Mouse (Mus musculus) brain, embryonic 14.5 days (tissue): ENCODE measurements at regions not wholly inside any gene's neighbourhood (a gene's known extent, or its start where the extent isn't known, plus 50 kb on each side); places are given as distances from the start of the nearest gene placed in this dataset.

Source experiments
- CTCF ChIP-seq: fragments of 200-500 bp; IDR thresholded peaks from 2 replicates; pipeline ENCODE4 v1.5.1; 2012; ENCODE audit warnings: inconsistent platforms, mild to moderate bottlenecking, moderate library complexity, borderline replicate concordance; ENCODE audit not compliant: insufficient read depth, insufficient read length; ENCODE audit errors: extremely low read depth
- POLR2A ChIP-seq: fragments of 200-500 bp; IDR thresholded peaks from 2 replicates; pipeline ENCODE4 v1.6.1; 2012; ENCODE audit warnings: mild to moderate bottlenecking, inconsistent platforms, borderline replicate concordance; ENCODE audit not compliant: poor library complexity, insufficient read depth, insufficient read length, severe bottlenecking; ENCODE audit errors: extremely low read depth

DNA sequence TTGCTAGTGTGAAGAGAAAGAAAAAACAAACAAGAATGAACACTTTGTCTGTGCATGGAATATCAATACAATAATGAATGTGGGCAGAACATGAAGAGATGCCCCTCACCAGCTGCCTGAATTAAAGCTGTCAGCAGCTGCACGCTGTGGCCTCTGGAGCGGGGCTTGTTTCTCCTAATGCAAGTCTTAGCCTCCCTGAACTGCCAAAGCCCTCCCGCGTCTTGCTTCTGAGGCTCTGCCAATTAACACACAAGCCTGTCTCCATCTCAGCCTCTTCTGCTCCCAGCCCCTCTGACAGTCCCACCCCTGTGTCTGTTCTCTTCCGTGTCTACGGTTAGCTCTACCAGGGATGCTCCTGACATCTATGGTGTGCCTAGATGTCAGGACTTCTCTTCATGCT lies 265.1 kb downstream of the Prdm2 start:
- TF ChIP-seq CTCF (no peak), POLR2A (no peak)
